In the genomic region with DNA sequence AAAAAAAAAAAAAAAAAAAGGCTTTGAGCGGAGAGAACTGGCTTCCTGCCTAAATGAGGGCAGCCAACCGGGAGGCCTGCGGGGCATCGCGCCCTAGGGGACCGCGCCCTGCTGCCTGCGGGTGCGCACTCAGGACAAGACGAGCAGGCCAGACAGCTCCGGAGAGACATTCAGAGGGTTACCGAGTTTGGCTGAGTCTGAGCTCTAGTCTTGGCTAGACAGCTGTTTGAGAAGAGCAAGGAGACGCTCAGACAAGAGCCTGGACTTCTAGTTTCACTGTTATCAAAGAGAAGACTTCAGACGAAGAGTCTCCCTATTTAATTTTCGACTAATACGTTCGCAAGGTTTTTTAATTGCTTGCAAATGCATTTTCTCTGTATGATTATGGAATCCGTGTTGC, we compare ENCODE assay signal across 20 mouse cellular contexts. TPM values are rescaled to one million over a fixed set of nuclear protein-coding genes. Genes with fewer than 3 reads are reported as not detected.
DNase-seq lines count a peak whose midpoint lies in the region; ATAC-seq and TF ChIP-seq lines count a peak whose summit lies in the region.
"Had no signal": no experiment of that assay in that cellular context is flagged by ENCODE, and none has a peak within 500 bp of the region (broad histone marks: within the 10 kb centered on the region; RNA-seq: fewer than 3 reads in every experiment).

No protein-coding gene starts in this region.

- peak; percentile 20 to 30 for DNase-seq in cerebellum, postnatal 10 days
- no peak for DNase-seq in cerebellum, adult 11 months
- DNase-seq in kidney, postnatal 36 days, result peak; percentile 0 to 45
- peak; percentile 5 for DNase-seq in embryonic facial prominence, embryonic 14.5 days (ENCODE audit: low spot score)
- DNase-seq in midbrain, postnatal 0 days (ENCODE audit: low spot score), result no peak
- DNase-seq in right cerebral cortex, postnatal 4 days, result no peak
- DNase-seq: cerebellum, postnatal 14 days had no signal

- H3K9me3 ChIP-seq in kidney, embryonic 14.5 days (ENCODE audit: control insufficient read depth, low read length), result no peaks in the 10 kb centered on the region
- H3K9me3 ChIP-seq in embryonic facial prominence, embryonic 14.5 days (ENCODE audit: control insufficient read depth, low read length), result no peaks in the 10 kb centered on the region
- no peaks in the 10 kb centered on the region for H3K9me3 ChIP-seq in midbrain, postnatal 0 days (ENCODE audit: low read length)
- H3K9me3 ChIP-seq in intestine, embryonic 16.5 days (ENCODE audit: control insufficient read depth, low read length), result no peaks in the 10 kb centered on the region
- H3K9me3 ChIP-seq: heart, embryonic 12.5 days; limb, embryonic 10.5 days had no signal

- H3K4me2 ChIP-seq in kidney, embryonic 14.5 days (replicated peaks; ENCODE audit: low read depth, low read length), result no peak overlapping the region
- H3K4me2 ChIP-seq in embryonic facial prominence, embryonic 14.5 days (ENCODE audit: low read depth, low read length), result no peak overlapping the region
- peak overlapping the region; percentile 39 for H3K4me2 ChIP-seq in midbrain, postnatal 0 days (ENCODE audit: low read depth, low read length, poor library complexity, severe bottlenecking)
- H3K4me2 ChIP-seq in intestine, embryonic 16.5 days (ENCODE audit: low read depth, low read length), result no peak overlapping the region
- H3K4me2 ChIP-seq: heart, embryonic 12.5 days had no signal

- H3K36me3 ChIP-seq in kidney, embryonic 14.5 days (ENCODE audit: control insufficient read depth, insufficient read depth, low read length), result no peaks in the 10 kb centered on the region
- H3K36me3 ChIP-seq in embryonic facial prominence, embryonic 14.5 days (ENCODE audit: control insufficient read depth, insufficient read depth, low read length), result no peaks in the 10 kb centered on the region
- H3K36me3 ChIP-seq in midbrain, postnatal 0 days (ENCODE audit: insufficient read depth, low read length), result no peaks in the 10 kb centered on the region
- H3K36me3 ChIP-seq in intestine, embryonic 16.5 days (ENCODE audit: control insufficient read depth, insufficient read depth, low read length), result no peaks in the 10 kb centered on the region
- H3K36me3 ChIP-seq: heart, embryonic 12.5 days; limb, embryonic 10.5 days had no signal

- no peak overlapping the region for H3K4me3 ChIP-seq in kidney, embryonic 14.5 days (ENCODE audit: low read length)
- no peak overlapping the region for H3K4me3 ChIP-seq in embryonic facial prominence, embryonic 14.5 days (ENCODE audit: low read depth, low read length)
- peak overlapping the region; percentile 24 for H3K4me3 ChIP-seq in midbrain, postnatal 0 days (ENCODE audit: low read depth, low read length)
- no peak overlapping the region for H3K4me3 ChIP-seq in intestine, embryonic 16.5 days (ENCODE audit: low read length)
- H3K4me3 ChIP-seq: heart, embryonic 12.5 days; layer of hippocampus, adult 2 months; limb, embryonic 10.5 days had no signal

- no peak for ATAC-seq in kidney, embryonic 14.5 days (ENCODE audit: low FRiP score, low TSS enrichment)
- no peak for ATAC-seq in embryonic facial prominence, embryonic 14.5 days (ENCODE audit: low read depth)
- ATAC-seq in midbrain, postnatal 0 days (ENCODE audit: low FRiP score), result no peak
- ATAC-seq in intestine, embryonic 16.5 days, result no peak
- ATAC-seq: activated CD4-positive, CD25-positive, alpha-beta regulatory T cell, adult 4 months had no signal

- under 1% methylated on average over 18 of the region's 18 CpGs for WGBS in kidney, embryonic 14.5 days
- WGBS in embryonic facial prominence, embryonic 14.5 days, result under 1% methylated on average over 18 of the region's 18 CpGs
- WGBS in midbrain, postnatal 0 days, result 2% methylated on average over 18 of the region's 18 CpGs
- WGBS in intestine, embryonic 16.5 days, result 2% methylated on average over 18 of the region's 18 CpGs

- peaks cover 53% of the 10 kb centered on the region for H3K27me3 ChIP-seq in kidney, embryonic 14.5 days (ENCODE audit: control insufficient read depth, insufficient read depth, low read length)
- H3K27me3 ChIP-seq in embryonic facial prominence, embryonic 14.5 days (replicated peaks; ENCODE audit: control insufficient read depth, insufficient read depth, low read length), result peaks cover 72% of the 10 kb centered on the region
- peaks cover 32% of the 10 kb centered on the region for H3K27me3 ChIP-seq in midbrain, postnatal 0 days (ENCODE audit: insufficient read depth, low read length)
- peaks cover 21% of the 10 kb centered on the region for H3K27me3 ChIP-seq in intestine, embryonic 16.5 days (replicated peaks; ENCODE audit: control insufficient read depth, insufficient read depth, low read length)

- H3K27ac ChIP-seq in kidney, embryonic 14.5 days (ENCODE audit: low read depth, low read length), result no peak overlapping the region
- H3K27ac ChIP-seq in embryonic facial prominence, embryonic 14.5 days (replicated peaks; ENCODE audit: low read depth, low read length), result no peak overlapping the region
- peak overlapping the region; percentile 57 for H3K27ac ChIP-seq in midbrain, postnatal 0 days (ENCODE audit: low read depth, low read length)
- no peak overlapping the region for H3K27ac ChIP-seq in intestine, embryonic 16.5 days (ENCODE audit: low read length)
- H3K27ac ChIP-seq: layer of hippocampus, adult 2 months; limb, embryonic 10.5 days; macrophage had no signal

- H3K4me1 ChIP-seq in kidney, embryonic 14.5 days (ENCODE audit: control insufficient read depth, insufficient read depth, low read length), result no peaks in the 10 kb centered on the region
- no peaks in the 10 kb centered on the region for H3K4me1 ChIP-seq in embryonic facial prominence, embryonic 14.5 days (ENCODE audit: control insufficient read depth, insufficient read depth, low read length)
- no peaks in the 10 kb centered on the region for H3K4me1 ChIP-seq in midbrain, postnatal 0 days (ENCODE audit: insufficient read depth, low read length)
- H3K4me1 ChIP-seq in intestine, embryonic 16.5 days (ENCODE audit: control insufficient read depth, insufficient read depth, low read length), result no peaks in the 10 kb centered on the region
- H3K4me1 ChIP-seq: heart, embryonic 12.5 days; limb, embryonic 10.5 days had no signal

- TF ChIP-seq CTCF in midbrain, postnatal 0 days (IDR thresholded peaks at IDR 0.05), result no peak

- H3K9ac ChIP-seq in kidney, embryonic 14.5 days (ENCODE audit: low read depth, low read length), result no peak overlapping the region
- no peak overlapping the region for H3K9ac ChIP-seq in embryonic facial prominence, embryonic 14.5 days (ENCODE audit: low read depth, low read length)
- no peak overlapping the region for H3K9ac ChIP-seq in midbrain, postnatal 0 days (replicated peaks; ENCODE audit: low read length, poor library complexity, severe bottlenecking)
- no peak overlapping the region for H3K9ac ChIP-seq in intestine, embryonic 16.5 days (ENCODE audit: low read depth, low read length)
- H3K9ac ChIP-seq: heart, embryonic 12.5 days had no signal

RNA-seq across cellular contexts. Expression of a gene that starts 5.9 kb away (rescaled TPM):
- not detected in 2 replicates for polyA plus RNA-seq in kidney, embryonic 14.5 days (2014; fragmentation: Nextera tagmentation; extraction: Ambion mirVana)
- polyA plus RNA-seq in embryonic facial prominence, embryonic 14.5 days (2014; fragmentation: Nextera tagmentation; extraction: Ambion mirVana), result not detected in 2 replicates
- 65.5 and 74.2 TPM in 2 replicates for total RNA-seq in midbrain, postnatal 0 days (2014; rRNA removed)
- 54.9 and 56.8 TPM in 2 replicates for polyA plus RNA-seq in midbrain, postnatal 0 days (2015; fragmentation: Nextera tagmentation; extraction: Ambion mirVana)
- not detected in 2 replicates for polyA plus RNA-seq in intestine, embryonic 16.5 days (2015; fragmentation: Nextera tagmentation; extraction: Ambion mirVana)
- total RNA-seq: ES-E14; gastrocnemius, adult 18-20 months; layer of hippocampus, adult 2 months had no signal
- polyA plus RNA-seq: activated CD4-positive, CD25-positive, alpha-beta regulatory T cell, adult 4 months; heart, embryonic 12.5 days; limb, embryonic 10.5 days; liver, embryonic 16.5 days; macrophage; neural tube, embryonic 14.5 days; small intestine, adult 2 months; testis, adult 2 months had no signal

Comparison
In these comparisons a context has a peak if more than half of its experiments do, and no peak if none do; other contexts are left out.
1. DNase-seq: peak in cerebellum, postnatal 10 days (2 of 2), kidney, postnatal 36 days (2 of 2) and embryonic facial prominence, embryonic 14.5 days (single experiment); none in cerebellum, adult 11 months (single experiment), midbrain, postnatal 0 days (single experiment) and right cerebral cortex, postnatal 4 days (single experiment).
2. RNA of a gene that starts 5.9 kb away (polyA plus RNA-seq): 54.9 to 56.8 TPM in midbrain, postnatal 0 days; not detected in kidney, embryonic 14.5 days, not detected in embryonic facial prominence, embryonic 14.5 days and not detected in intestine, embryonic 16.5 days; every median in the first group is over 10 times any median in the second.